Mouse (Mus musculus) embryonic fibroblast, embryonic 13.5 days (primary cell): ENCODE results near the gene Rab28.

Experiments
- CTCF ChIP-seq: IDR thresholded peaks from 2 replicates; pipeline ENCODE4 v1.5.1; 2011; ENCODE audit warnings: mild to moderate bottlenecking, control low read depth, low read length, moderate library complexity, borderline replicate concordance; ENCODE audit not compliant: insufficient read depth
- POLR2A ChIP-seq: IDR thresholded peaks from 2 replicates; pipeline ENCODE4 v1.6.1; 2011; ENCODE audit warnings: low read depth, mild to moderate bottlenecking, control low read depth, low read length, moderate library complexity

GRCm38 (mm10) chr5:41755373-41755960 is 47.5 kb upstream of the Rab28 start:
- TF ChIP-seq CTCF (no peak), POLR2A (no peak)
